Mouse (Mus musculus): ENCODE data around the gene F8.

Gene F8

GRCm38 (mm10) chrX:75138182-75138581 is 244.2 kb downstream of the F8 start:
- no peak for DNase-seq (ENCODE audit: low spot score in 2 of 2)

GRCm38 (mm10) chrX:75137729-75138128 is 244.7 kb downstream of the F8 start:
- DNase-seq (ENCODE audit: low spot score in 2 of 2): no peak

- DNase-seq (ENCODE audit: low spot score in 2 of 2): no peak
Observed at GRCm38 (mm10) chrX:75136938-75137337, 245.5 kb downstream of the F8 start.

GRCm38 (mm10) chrX:75130467-75131160 is 251.8 kb downstream of the F8 start, which contains the start of gene Mpp1:
Gene Mpp1, minus strand, starts transcription at chrX:75131016.
- DNase-seq (ENCODE audit: low spot score in 2 of 2): peak; percentile 26 to 36

GRCm38 (mm10) chrX:75129474-75129873 is 252.9 kb downstream of the F8 start:
- DNase-seq (ENCODE audit: low spot score in 2 of 2): no peak

GRCm38 (mm10) chrX:75128333-75128980 is 254.0 kb downstream of the F8 start:
- no peak for DNase-seq (ENCODE audit: low spot score in 2 of 2)

GRCm38 (mm10) chrX:75126893-75127292 is 255.5 kb downstream of the F8 start:
- DNase-seq (ENCODE audit: low spot score in 2 of 2): no peak

GRCm38 (mm10) chrX:75125606-75126005 is 256.8 kb downstream of the F8 start:
- DNase-seq (ENCODE audit: low spot score in 2 of 2): no peak

Measured in frontal cortex, postnatal 25 days (tissue).